In the genomic region with DNA sequence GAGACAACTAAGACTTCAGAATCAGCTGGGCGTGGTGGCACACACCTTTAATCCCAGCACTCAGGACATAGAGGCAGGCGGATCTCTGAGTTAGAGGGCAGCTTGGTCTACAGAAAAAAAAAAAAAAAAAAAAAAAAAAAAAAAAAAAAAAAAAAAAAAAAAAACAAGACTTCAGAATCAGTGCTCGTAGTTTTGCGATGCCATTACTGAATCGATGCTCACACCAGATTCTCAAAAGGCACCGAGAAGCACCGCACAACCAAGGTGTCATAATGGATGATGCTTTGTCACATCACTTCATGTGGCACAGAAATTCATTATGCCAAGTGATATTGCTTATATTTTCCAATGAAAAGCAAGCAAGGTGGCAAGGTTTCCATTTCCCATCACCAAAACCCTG, we compare ENCODE assay signal across 28 mouse cellular contexts.
"Had no signal": no experiment of that assay in that cellular context is flagged by ENCODE, and none has a peak within 500 bp of the region (broad histone marks: within the 10 kb centered on the region; RNA-seq: fewer than 3 reads in every experiment).

No protein-coding gene starts in this region.

- H3K36me3 ChIP-seq: heart, embryonic 10.5 days; heart, embryonic 12.5 days; hindbrain, embryonic 10.5 days; hindbrain, embryonic 12.5 days; intestine, embryonic 15.5 days; kidney, embryonic 15.5 days; limb, embryonic 13.5 days; limb, embryonic 15.5 days; liver, embryonic 12.5 days had no signal

- H3K4me3 ChIP-seq: gastrocnemius, adult 2 months; heart, embryonic 10.5 days; heart, embryonic 12.5 days; hindbrain, embryonic 10.5 days; hindbrain, embryonic 12.5 days; intestine, embryonic 15.5 days; kidney, embryonic 15.5 days; layer of hippocampus, adult 2 months; left cerebral cortex, adult 2 months; limb, embryonic 13.5 days; limb, embryonic 15.5 days; liver, embryonic 12.5 days had no signal

- ATAC-seq: hindbrain, embryonic 16.5 days; inflammation-experienced regulatory T-cells, adult 6 months; intestine, embryonic 15.5 days; intestine, postnatal 0 days; liver, embryonic 12.5 days had no signal

- DNase-seq: gastrocnemius, adult 2 months; gastrocnemius, postnatal 10 days; gastrocnemius, postnatal 25 days; heart, adult 18-20 months; heart, postnatal 10 days; heart, postnatal 4 days; kidney, adult 2 months; kidney, adult 9 months; kidney, postnatal 14 days; kidney, postnatal 36 days; left cerebral cortex, postnatal 4 days had no signal

- H3K4me2 ChIP-seq: heart, embryonic 12.5 days; hindbrain, embryonic 12.5 days; hindbrain, embryonic 14.5 days; intestine, embryonic 15.5 days; kidney, embryonic 15.5 days; limb, embryonic 13.5 days; limb, embryonic 15.5 days; liver, embryonic 12.5 days had no signal

- H3K27ac ChIP-seq: gastrocnemius, adult 2 months; heart, embryonic 10.5 days; hindbrain, embryonic 10.5 days; hindbrain, embryonic 12.5 days; hindbrain, embryonic 14.5 days; intestine, embryonic 15.5 days; kidney, embryonic 15.5 days; kidney, postnatal 0 days; layer of hippocampus, adult 2 months; left cerebral cortex, adult 2 months; limb, embryonic 13.5 days; limb, embryonic 15.5 days; liver, embryonic 12.5 days; liver, embryonic 14.5 days had no signal

- H3K9ac ChIP-seq: heart, embryonic 12.5 days; hindbrain, embryonic 12.5 days; hindbrain, embryonic 14.5 days; intestine, embryonic 15.5 days; kidney, embryonic 15.5 days; limb, embryonic 13.5 days; limb, embryonic 15.5 days; liver, embryonic 12.5 days; liver, embryonic 14.5 days had no signal

- H3K27me3 ChIP-seq: heart, embryonic 12.5 days; hindbrain, embryonic 12.5 days; intestine, embryonic 15.5 days; kidney, embryonic 15.5 days; limb, embryonic 13.5 days; limb, embryonic 15.5 days; liver, embryonic 12.5 days had no signal

- H3K4me1 ChIP-seq: heart, embryonic 10.5 days; heart, embryonic 12.5 days; hindbrain, embryonic 10.5 days; hindbrain, embryonic 12.5 days; intestine, embryonic 15.5 days; kidney, embryonic 15.5 days; limb, embryonic 13.5 days; limb, embryonic 15.5 days; liver, embryonic 12.5 days had no signal

- H3K9me3 ChIP-seq: heart, embryonic 10.5 days; heart, embryonic 12.5 days; hindbrain, embryonic 10.5 days; hindbrain, embryonic 12.5 days; intestine, embryonic 15.5 days; kidney, embryonic 15.5 days; limb, embryonic 13.5 days; limb, embryonic 15.5 days; liver, embryonic 12.5 days had no signal
